Mouse (Mus musculus): ENCODE results near the gene Xirp2. TPM values are rescaled to one million over a fixed set of nuclear protein-coding genes. Genes with fewer than 3 reads are reported as not detected.

The Xirp2 gene
- total RNA-seq, 1 experiment from 2014 or later: not detected

GRCm38 (mm10) chr2:67564851-67565479 lies 119.2 kb downstream of the Xirp2 start:
- peak; percentile 21 for DNase-seq

GRCm38 (mm10) chr2:67565480-67566331 lies 119.9 kb downstream of the Xirp2 start, which contains the start of gene B3galt1:
Gene B3galt1, plus strand, starts transcription at chr2:67565871.
- DNase-seq: peak; percentile 82

GRCm38 (mm10) chr2:67566566-67566965 lies 120.8 kb downstream of the Xirp2 start:
- DNase-seq: no peak

GRCm38 (mm10) chr2:67567141-67567680 lies 121.4 kb downstream of the Xirp2 start:
- DNase-seq: no peak

Other genes with a start within 250 kb of the Xirp2 start
- gene Gm21830, start 32.3 kb upstream of the Xirp2 start, total RNA-seq (2021): not detected in 2 replicates
- not detected in 2 replicates for gene Gm26727, start 12.8 kb upstream of the Xirp2 start, total RNA-seq (2021)
- 1.6 and 2.7 TPM in 2 replicates for gene B3galt1, start 119.9 kb downstream of the Xirp2 start, total RNA-seq (2021)